Comparison of ENCODE assay signal across 14 mouse cellular contexts in genomic region chr13:29430919-29431318, GRCm38 (mm10).
DNase-seq lines count a peak whose midpoint lies in the region; ATAC-seq lines count a peak whose summit lies in the region.
"Had no signal": no experiment of that assay in that cellular context is flagged by ENCODE, and none has a peak within 500 bp of the region (broad histone marks: within the 10 kb centered on the region; RNA-seq: fewer than 3 reads in every experiment).

No protein-coding gene starts in this region.

- 43% methylated on average over 4 of the region's 4 CpGs for WGBS in neural tube, embryonic 13.5 days
- WGBS in neural tube, embryonic 15.5 days, result 53% methylated on average over 4 of the region's 4 CpGs
- 46% methylated on average over 4 of the region's 4 CpGs for WGBS in hindbrain, embryonic 12.5 days

- H3K9me3 ChIP-seq in neural tube, embryonic 13.5 days, result no peaks in the 10 kb centered on the region
- H3K9me3 ChIP-seq in neural tube, embryonic 15.5 days (replicated peaks), result no peaks in the 10 kb centered on the region
- no peaks in the 10 kb centered on the region for H3K9me3 ChIP-seq in hindbrain, embryonic 12.5 days (replicated peaks)
- H3K9me3 ChIP-seq: kidney, embryonic 15.5 days; lung, embryonic 15.5 days had no signal

- no peak for ATAC-seq in neural tube, embryonic 13.5 days (ENCODE audit: low read depth)
- no peak for ATAC-seq in neural tube, embryonic 15.5 days (ENCODE audit: low FRiP score)
- peak; percentile 84 for ATAC-seq in megakaryocyte, adult 5-6 weeks (ENCODE audit: poor library complexity, severe bottlenecking)
- ATAC-seq in hindbrain, embryonic 12.5 days (ENCODE audit: low FRiP score), result no peak
- ATAC-seq: forebrain, embryonic 16.5 days had no signal

- H3K27ac ChIP-seq in neural tube, embryonic 13.5 days (replicated peaks), result peak overlapping the region; percentile 6; the same call in 1 of the 2 replicates
- H3K27ac ChIP-seq in neural tube, embryonic 15.5 days (replicated peaks), result no peak overlapping the region
- H3K27ac ChIP-seq in hindbrain, embryonic 12.5 days, result no peak overlapping the region
- H3K27ac ChIP-seq: heart, adult 2 months; kidney, embryonic 15.5 days; lung, embryonic 15.5 days had no signal

- peak; percentile 25 for DNase-seq in Muller cell, postnatal 12 days (ENCODE audit: inconsistent ontology term)
- no peak for DNase-seq in right cerebral cortex, adult 2 months (ENCODE audit: low spot score in 2 of 2)
- DNase-seq in thymus, postnatal 25 days, result no peak
- DNase-seq: cerebellum, postnatal 10 days; heart, adult 2 months; heart, postnatal 14 days had no signal

- H3K27me3 ChIP-seq in neural tube, embryonic 13.5 days, result no peaks in the 10 kb centered on the region
- no peaks in the 10 kb centered on the region for H3K27me3 ChIP-seq in neural tube, embryonic 15.5 days (replicated peaks)
- no peaks in the 10 kb centered on the region for H3K27me3 ChIP-seq in hindbrain, embryonic 12.5 days
- H3K27me3 ChIP-seq: kidney, embryonic 15.5 days; lung, embryonic 15.5 days; megakaryocyte, embryonic 14.5 days had no signal

- H3K36me3 ChIP-seq in neural tube, embryonic 13.5 days, result no peaks in the 10 kb centered on the region
- H3K36me3 ChIP-seq in neural tube, embryonic 15.5 days, result no peaks in the 10 kb centered on the region
- H3K36me3 ChIP-seq in hindbrain, embryonic 12.5 days, result no peaks in the 10 kb centered on the region
- H3K36me3 ChIP-seq: kidney, embryonic 15.5 days; lung, embryonic 15.5 days had no signal

- H3K9ac ChIP-seq in neural tube, embryonic 13.5 days, result no peak overlapping the region
- H3K9ac ChIP-seq in neural tube, embryonic 15.5 days (replicated peaks), result no peak overlapping the region
- H3K9ac ChIP-seq in hindbrain, embryonic 12.5 days, result no peak overlapping the region
- H3K9ac ChIP-seq: kidney, embryonic 15.5 days; lung, embryonic 15.5 days had no signal

- no peak overlapping the region for H3K4me3 ChIP-seq in neural tube, embryonic 13.5 days
- no peak overlapping the region for H3K4me3 ChIP-seq in neural tube, embryonic 15.5 days (replicated peaks)
- no peak overlapping the region for H3K4me3 ChIP-seq in hindbrain, embryonic 12.5 days
- H3K4me3 ChIP-seq: heart, adult 2 months; kidney, embryonic 15.5 days; lung, embryonic 15.5 days; megakaryocyte, embryonic 14.5 days had no signal

- no peak overlapping the region for H3K4me2 ChIP-seq in neural tube, embryonic 13.5 days
- no peak overlapping the region for H3K4me2 ChIP-seq in neural tube, embryonic 15.5 days
- no peak overlapping the region for H3K4me2 ChIP-seq in hindbrain, embryonic 12.5 days (replicated peaks)
- H3K4me2 ChIP-seq: kidney, embryonic 15.5 days; lung, embryonic 15.5 days had no signal

- peaks cover 21% of the 10 kb centered on the region for H3K4me1 ChIP-seq in neural tube, embryonic 13.5 days (replicated peaks)
- peaks cover 3% of the 10 kb centered on the region; the same call in 1 of the 2 replicates for H3K4me1 ChIP-seq in neural tube, embryonic 15.5 days
- H3K4me1 ChIP-seq in hindbrain, embryonic 12.5 days, result peaks cover 7% of the 10 kb centered on the region
- H3K4me1 ChIP-seq: lung, embryonic 15.5 days had no signal
